Mouse (Mus musculus) thymus, postnatal 36 days (tissue): ENCODE results near the gene Terf2.
"Not testable (repeated sequence)": the region's sequence is repeated elsewhere in the genome, so short reads cannot be mapped to it uniquely, and the experiment has no call there.

ENCODE experiments used
- DNase-seq, 2 experiments: peaks; one replicate each; pipeline ENCODE4 v3.0.0; 2022; ENCODE audit warnings: mixed read lengths in 2 of 2

The Terf2 gene

DNA sequence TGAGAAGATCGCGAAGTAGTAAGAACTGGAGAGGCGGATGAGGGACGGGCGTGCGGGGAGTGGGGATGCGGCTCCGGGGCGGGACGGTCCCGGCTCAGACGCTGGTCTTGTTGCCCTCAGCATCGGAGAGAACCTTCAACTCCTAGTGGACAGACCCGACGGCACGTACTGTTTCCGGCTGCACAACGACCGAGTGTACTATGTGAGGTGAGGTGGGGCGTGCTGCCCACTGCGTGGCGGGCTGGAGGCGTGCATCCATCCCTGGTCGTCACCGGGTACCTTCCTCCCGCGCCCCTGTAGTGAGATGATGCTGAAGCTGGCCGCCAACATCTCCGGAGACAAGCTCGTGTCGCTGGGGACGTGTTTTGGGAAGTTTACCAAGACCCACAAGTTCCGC lies 39.4 kb downstream of the Terf2 start:
- DNase-seq: no peak

DNA sequence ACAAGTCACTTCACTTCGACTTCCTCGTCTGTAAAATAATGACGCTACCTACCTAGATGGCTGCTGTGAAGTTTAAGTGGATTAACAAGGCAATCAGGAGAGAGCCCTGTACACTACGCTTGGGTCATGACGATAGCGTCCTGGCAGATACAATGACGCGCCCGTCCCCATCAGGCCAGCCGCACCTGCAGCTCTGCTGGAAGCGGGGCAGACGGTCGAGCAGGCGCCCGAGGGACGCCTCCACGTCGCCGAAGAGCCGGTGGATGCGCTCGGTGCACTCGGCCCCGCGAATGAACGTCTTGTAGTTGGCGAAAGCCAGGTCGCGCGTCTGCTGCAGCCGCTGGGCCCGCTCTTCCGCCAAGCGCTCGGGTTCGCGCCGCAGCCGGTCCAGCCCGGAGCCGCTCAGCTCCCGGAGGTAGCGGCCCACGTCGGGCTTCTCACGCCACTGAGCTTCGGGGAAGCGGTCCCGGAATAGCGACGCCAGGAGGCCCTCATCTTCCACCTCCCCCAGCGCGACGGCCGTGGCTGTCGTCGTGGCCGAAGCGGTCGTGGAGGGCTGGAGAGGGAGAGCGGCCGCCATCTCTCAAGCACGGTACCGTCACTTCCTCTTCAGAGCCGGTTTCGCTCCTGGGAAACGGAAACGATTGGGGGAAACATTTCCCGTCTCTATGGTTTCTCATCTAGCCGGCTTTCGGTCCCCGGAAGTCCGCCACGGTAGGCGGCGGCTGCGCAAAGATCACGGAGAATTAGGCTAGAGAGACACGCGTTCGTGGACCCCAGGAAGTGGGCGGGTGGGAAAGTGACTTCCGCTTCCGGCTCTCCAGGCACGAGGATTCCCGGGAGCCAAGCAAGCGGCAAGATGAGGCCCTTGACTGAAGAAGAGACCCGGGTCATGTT lies 40.0 kb downstream of the Terf2 start, which contains the start of the genes Cog8 and Nip7:
Gene Cog8, minus strand, starts transcription at position 614 of the 897 bp plus-strand sequence.
Gene Nip7, plus strand, starts transcription at position 802 of the 897 bp plus-strand sequence.
- peak; percentile 92 to 95 for DNase-seq

DNA sequence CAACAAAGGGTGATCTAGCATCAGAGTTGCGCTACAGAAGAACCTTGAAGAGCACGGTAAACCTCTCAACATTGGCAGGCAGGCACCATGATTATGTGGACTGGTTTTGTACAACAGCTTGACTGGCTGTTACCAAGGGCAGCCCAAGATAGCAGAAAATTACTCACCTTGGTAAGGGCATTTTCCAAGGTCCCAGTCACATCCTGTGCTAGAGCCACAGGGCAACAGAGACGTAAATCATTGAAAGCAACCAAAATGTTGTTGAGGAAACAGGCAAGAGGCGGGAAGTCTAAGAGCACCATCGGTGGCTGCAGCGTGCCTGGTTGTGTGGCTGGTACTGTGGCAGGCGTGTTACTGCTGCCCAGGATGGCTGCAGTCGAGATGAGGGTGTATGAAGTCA lies 44.3 kb downstream of the Terf2 start:
- DNase-seq: no peak

DNA sequence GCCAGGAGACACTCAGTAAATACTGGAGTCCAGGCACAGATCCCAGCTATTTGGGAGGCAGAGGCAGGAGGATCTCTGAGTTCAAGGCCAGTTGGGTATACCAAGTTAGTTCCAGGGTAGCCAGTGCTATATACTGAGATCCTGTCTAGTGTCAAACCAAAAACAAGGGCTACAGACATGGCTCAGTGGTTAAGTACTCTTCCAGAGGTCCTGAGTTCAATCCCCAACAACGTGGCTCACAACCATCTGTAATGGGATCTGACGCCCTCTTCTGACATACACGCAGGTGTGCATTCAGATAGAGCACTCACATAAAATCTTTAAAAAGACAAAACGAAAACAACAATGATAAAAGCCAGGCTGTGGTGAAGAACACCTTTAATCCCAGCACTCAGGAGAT lies 46.9 kb downstream of the Terf2 start:
- no peak for DNase-seq

DNA sequence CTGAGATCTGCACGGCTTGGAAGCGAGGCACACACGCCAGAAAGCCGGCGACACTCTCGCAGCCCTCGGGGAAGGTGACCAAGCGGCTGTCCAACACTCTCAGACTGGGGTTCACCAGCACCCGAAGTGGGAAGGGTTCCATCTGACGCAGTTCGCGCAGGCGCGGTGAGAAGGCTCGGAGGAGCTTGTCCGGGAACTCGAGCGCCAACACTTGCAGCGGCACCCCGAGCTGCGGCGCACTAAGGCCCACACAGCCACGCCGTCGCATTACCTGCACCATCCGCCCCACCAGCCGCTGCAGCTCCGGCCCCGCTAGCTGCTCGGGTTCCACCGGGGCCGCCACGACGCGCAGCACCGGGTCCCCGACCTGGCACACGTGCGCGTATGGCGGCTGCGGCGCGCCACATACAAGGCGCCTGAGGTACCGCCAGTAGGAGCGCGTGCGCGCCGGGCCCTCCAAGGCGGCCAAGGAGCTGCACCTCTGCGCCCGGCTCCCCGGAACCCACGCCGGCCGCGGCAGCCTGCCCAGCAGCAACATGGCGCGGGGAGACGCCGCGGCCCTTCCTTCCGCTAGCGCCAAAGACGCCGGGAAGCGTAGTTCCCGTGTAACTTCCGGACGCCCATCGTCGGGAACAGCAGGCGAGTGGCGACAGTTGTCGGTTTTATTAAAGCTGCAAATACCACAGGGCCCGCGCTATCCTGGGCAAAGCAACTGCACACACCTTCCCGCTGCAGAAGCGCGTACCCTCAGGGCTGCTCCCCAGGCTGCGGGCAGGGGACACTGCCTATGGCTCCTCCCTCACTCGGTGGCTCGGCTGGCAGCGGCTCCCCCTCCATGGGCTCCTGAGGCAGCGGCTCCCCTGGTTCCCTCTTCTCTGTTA lies 48.0 kb downstream of the Terf2 start, which contains the start of gene Pdf:
Gene Pdf, minus strand, starts transcription at position 554 of the 881 bp plus-strand sequence.
- DNase-seq: peak; percentile 77 to 84

DNA sequence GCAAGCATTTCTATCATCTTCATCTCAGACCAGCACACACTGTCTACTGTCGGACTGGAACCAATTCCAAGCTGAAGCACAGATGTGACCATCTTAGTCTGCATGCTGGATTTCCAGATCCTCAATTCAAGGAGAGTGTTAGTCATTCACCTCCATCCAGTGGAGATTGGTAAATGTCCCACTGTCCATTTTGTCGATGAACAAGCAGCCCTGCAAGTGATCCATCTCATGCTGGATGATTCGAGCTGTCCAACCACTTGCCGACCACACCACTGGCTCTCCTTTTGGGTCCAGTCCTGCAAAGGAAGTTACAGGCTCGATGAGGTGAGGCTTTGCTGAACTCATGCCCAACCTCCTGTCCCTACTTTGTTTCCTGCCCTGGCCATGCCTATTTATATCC lies 49.4 kb downstream of the Terf2 start:
- no peak for DNase-seq

DNA sequence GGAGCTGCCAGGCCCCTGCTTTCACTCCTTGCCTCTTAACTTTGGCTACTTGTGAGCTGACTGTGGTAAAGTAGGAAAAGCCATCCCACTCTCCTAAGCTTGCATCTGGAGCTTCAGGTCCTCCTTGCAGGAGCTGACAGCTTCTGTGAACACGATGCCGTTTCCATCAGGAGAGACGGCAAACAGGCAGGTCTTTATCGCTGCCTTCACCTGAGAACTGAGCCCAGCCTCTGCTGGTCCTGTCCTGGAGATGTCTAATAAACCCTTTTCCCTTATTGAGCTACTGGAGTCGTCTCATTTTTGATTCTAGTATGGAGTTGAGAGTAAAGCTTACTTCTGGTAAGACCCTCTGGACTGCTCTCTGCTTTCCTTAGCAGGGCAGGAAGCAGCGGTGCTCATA lies 50.9 kb downstream of the Terf2 start:
- DNase-seq: no peak

DNA sequence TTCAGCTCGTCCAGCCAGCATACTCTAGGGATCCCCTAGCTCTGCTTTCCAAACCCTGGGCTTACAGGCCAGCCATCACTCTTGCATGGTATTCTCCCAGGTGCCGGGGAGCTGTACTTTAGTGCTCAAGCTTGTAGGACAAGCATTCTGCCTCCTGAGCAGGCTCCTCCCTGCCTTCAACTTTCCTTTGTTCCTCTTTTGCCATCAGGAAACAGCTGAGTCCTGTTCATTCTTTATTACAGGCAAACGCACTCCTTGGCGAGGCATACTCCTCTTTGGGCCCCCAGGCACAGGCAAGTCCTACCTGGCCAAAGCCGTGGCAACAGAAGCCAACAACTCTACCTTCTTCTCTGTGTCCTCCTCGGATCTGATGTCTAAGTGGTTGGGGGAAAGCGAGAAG lies 55.7 kb downstream of the Terf2 start:
- DNase-seq: no peak

DNA sequence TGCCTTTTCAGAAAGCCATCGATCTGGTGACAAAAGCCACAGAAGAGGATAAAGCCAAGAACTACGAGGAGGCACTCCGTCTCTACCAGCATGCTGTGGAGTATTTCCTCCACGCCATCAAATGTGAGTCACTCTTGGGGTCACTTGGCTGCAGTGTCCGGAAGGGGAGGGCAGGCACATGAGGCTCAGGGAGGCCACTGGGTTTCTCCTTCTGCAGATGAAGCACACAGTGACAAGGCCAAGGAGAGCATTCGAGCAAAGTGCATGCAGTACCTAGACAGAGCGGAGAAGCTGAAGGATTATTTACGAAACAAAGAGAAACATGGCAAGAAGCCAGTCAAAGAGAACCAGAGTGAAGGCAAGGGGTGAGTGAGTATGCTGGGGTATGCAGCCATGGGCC lies 59.7 kb downstream of the Terf2 start:
- DNase-seq: no peak

DNA sequence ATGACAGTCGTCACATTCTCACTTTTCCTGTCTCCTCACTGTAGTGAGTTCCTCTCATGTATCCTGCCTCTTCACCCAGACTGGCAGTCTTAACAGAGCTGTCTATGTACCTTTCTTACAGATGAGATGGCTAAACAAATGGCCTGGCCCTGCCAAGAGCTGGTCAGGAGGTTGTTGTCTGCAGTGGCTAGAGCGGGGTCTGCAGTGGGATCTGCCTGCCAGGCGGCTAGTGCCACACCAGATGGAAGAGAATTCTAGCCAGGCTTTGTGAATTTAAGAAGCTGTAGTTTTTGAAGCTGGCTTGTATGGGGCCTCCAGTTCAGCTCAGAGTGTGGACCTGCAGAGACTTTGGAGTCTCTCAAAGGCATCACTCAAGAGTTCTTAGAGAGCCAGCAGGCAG lies 60.7 kb downstream of the Terf2 start:
- no peak for DNase-seq

DNA sequence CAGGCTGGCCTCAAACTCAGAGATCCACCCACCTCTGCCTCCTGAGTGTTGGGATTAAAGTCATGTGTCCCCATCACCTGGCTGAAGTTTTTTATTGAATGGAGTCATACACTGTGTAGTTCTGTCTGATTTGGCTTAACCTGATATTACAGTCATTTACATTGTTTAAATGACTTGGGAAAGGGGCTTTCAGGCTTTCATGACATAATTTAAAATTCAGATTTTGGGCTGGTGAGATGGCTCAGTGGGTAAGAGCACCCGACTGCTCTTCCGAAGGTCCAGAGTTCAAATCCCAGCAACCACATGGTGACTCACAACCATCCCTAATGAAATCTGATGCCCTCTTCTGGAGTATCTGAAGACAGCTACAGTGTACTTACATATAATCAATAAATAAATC lies 62.7 kb downstream of the Terf2 start:
- DNase-seq: not testable (repeated sequence)

DNA sequence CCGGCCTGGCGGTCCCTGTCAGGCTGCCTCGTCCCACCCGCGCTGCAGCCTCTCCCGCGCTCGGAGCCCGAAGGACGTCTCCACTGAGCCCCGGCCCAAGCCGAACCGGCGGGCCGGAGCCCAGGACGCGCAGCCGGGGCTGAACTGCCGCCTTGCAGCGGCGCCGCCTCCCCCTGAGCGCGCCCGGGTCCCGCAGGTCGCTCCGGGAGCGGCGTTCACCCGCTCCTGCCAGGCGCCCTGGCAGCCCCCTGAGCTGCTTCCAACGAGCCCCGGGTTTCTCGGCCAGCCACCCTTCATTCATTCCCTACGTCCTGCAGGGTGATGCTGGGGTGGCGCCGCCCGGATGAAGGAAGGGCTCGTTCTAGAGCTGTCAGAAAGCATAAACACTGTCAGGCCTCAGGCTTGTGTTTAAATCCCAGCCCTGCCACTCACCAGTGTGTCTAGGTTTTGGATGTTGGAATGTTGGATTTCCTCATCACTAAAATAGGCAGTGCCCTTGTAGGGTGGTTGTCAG lies 64.7 kb downstream of the Terf2 start:
- DNase-seq: no peak

DNA sequence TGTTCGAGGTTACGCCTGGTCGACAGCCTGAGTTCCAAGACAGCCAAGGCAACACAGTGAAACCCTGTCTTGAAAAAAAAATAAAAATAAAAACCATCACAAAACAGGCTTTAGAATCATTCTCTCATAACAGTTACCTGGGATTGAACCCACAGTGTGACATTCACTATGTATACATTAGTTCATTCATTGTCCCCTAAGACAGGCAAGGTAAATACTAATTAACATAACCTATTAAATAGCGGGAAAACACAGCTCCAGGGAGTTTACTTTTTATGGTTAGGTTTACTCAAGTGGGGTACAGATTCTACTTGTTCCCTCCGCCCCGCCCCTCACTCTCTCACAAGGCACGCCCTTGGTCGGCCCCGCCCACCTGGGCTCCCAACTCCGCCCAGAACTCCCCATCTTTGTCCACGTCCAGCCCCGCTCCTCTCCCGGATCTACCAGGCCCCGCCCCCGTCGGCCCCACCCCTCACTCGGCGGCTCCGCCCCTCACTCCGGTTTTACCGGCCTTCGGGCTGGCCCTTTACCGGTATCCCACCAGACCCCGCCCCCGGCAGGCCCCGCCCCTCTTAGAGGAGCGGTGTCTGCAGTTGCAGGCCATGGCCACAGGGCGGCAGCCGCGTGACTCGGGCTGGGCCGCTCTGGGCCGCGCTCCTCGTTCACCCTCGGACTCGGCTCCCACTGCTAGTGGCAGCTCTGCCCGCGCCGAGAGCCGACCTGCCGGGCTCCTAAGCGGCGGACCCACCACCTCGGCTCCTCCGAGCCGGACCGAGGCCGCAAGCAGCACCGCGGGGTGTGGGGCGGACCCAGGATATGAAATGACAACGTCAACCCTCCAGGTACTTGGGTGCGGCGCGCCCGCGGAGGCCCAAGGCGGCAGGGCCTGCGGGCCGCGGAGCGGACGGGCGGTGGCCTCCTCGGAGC lies 65.4 kb downstream of the Terf2 start, which contains the start of gene Vps4a:
Gene Vps4a, plus strand, starts transcription at position 573 of the 927 bp plus-strand sequence.
- peak; percentile 95 to 98 for DNase-seq

DNA sequence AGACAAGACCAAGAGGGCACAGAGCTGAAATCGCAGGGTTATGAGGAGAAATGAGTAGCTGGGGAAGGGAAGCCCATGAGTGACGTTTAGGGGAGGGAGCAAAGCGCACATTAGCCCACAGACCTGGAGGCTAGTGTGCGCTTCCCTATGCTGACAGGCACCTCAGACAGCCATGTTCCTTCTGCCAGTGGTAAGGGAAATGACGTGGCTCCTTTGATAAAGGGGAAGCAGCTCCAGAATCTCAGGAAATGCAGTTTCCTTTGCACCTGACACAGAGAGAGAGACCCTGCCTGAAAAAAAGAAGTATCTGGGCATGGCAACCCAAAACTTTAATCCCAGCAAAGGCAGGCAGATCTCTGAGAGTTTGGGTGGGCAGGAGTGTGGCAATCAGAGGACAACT lies 66.3 kb downstream of the Terf2 start:
- DNase-seq: no peak

DNA sequence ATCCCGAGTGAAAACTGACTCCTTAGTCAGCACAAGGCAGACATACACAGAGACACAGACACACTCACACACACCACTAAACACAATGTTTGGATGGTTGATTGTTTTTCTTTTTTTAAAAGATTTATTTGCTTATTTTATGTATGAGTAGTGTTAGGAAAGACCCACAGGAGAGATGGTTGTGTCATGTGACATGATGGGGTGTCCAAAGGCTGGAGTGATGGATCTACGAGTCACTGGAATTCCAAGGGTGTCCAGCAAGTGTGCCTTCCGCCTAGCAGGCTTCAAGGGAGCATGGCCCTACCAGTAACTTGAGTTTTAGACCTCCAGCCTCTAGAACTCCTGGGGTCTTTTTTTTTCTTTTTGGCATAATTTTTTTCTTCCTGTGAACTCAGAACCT lies 67.0 kb downstream of the Terf2 start:
- no peak for DNase-seq

DNA sequence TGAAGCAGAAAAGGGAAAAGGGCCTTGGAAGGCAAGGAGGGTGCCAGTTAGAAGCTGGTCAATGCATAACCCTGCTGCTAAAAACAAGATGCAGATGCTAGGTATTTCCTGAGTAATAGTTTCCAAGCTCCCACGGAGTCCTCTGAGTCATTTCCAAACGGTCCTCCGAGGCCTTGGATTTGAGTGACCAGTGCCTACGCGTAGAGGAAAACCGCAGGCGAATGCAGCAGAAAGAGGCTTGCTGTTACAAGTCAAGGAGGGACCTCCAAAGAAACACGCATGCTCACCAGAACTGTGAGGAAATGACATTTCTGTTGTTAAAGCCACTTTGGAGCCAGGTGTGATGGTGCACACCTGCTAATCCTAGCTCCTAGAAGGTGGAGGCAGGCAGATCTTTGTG lies 72.9 kb downstream of the Terf2 start:
- DNase-seq: no peak
